Mouse (Mus musculus) lung, embryonic 14.5 days (tissue): Measurements from ENCODE around the gene Gm20388. TPM values are rescaled to one million over a fixed set of nuclear protein-coding genes. Genes with fewer than 3 reads are reported as not detected.

ENCODE experiments used
- ATAC-seq: fragments of 200-750 bp; cut with Nextera tagmentation; 2 replicates; pipeline ENCODE4 v1.8.0; 2017; ENCODE audit warnings: mild to moderate bottlenecking, moderate TSS enrichment, moderate library complexity; ENCODE audit not compliant: insufficient read depth
- DNase-seq: peaks from one replicate; pipeline ENCODE4 v3.0.0-alpha.2; 2015
- H3K27ac ChIP-seq: fragments of 300-500 bp; sonication (generic); 2 replicates; pipeline ENCODE4 v1.5.1; 2014; ENCODE audit warnings: low read depth, mild to moderate bottlenecking, moderate library complexity
- H3K27me3 ChIP-seq: fragments of 300-500 bp; sonication (generic); 2 replicates; pipeline ENCODE4 v1.6.1; 2014; ENCODE audit warnings: low read length, control low read depth; ENCODE audit not compliant: insufficient read depth
- H3K36me3 ChIP-seq: fragments of 300-500 bp; sonication (generic); 2 replicates; pipeline ENCODE4 v1.6.1; 2014; ENCODE audit warnings: control low read depth; ENCODE audit not compliant: insufficient read depth
- H3K4me1 ChIP-seq: fragments of 300-500 bp; sonication (generic); 2 replicates; pipeline ENCODE4 v1.6.1; 2014; ENCODE audit warnings: antibody characterized with exemption, control low read depth; ENCODE audit not compliant: insufficient read depth
- H3K4me2 ChIP-seq: fragments of 300-500 bp; sonication (generic); 2 replicates; pipeline ENCODE4 v1.6.1; 2014; ENCODE audit warnings: mild to moderate bottlenecking
- H3K4me3 ChIP-seq: fragments of 300-500 bp; sonication (generic); 2 replicates; pipeline ENCODE4 v1.5.1; 2014; ENCODE audit warnings: low read depth, low read length
- H3K9ac ChIP-seq: fragments of 300-500 bp; sonication (generic); 2 replicates; pipeline ENCODE4 v1.6.1; 2014
- H3K9me3 ChIP-seq: fragments of 300-500 bp; sonication (generic); 2 replicates; pipeline ENCODE4 v1.6.1; 2016; ENCODE audit warnings: low read depth, low read length, control low read depth
- CTCF ChIP-seq: IDR thresholded peaks from 2 replicates; pipeline ENCODE4 v1.5.1; 2016; ENCODE audit warnings: antibody characterized with exemption, low read depth
- WGBS: fragments of 180-500 bp; shearing (Covaris S2); extraction: QIAGEN DNeasy Blood & Tissue Kit; methylation state at CpG from one replicate; pipeline ENCODE4 v1.1.7; 2014; 5-methylcytosine and 5-hydroxymethylcytosine counted together
- polyA plus RNA-seq: library from polyadenylated mRNA; unstranded; fragments of >200 nt; fragmentation: Nextera tagmentation; extraction: Ambion mirVana; gene quantifications from 2 replicates; pipeline ENCODE4 v1.2.1, GENCODE M21; 2014

Gm20388 gene
- polyA plus RNA-seq, 1 experiment from 2014 or later, result not detected

DNA sequence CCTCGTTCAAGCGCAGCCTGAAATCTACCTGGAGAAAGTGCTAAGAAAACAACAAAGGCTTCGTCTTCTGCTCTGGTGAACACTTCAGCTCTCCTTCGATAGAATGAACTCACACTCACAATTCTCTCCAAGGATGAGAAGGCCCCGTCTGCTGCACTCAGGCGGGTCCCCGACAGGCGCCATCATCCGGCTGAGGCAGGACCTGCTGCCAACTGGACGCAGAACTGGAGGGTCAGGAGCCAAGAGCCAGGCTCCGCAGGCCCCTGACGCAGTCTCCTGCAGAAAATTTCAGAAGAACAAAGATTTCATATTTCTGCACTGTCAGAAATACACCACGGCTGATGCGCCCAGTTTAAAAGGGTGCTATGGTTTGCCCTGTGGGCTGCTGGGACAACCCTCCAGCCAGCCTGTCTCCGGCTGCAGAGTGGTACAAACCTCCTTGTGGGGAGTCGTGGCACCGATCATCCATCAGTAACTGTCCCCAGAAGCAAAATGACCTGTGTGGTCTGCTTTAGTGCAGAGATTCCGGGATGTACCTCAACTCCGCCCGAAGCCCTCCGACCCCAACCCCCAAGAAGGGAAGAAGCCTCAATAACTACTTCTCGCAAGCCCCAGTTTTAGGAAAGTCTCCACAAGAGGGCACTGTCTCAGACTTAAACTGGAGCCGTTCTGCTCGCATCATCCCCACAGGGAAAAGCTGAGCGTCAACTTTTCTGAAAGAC is 3732.8 kb downstream of the Gm20388 start:
- Histone ChIP-seq H3K36me3 (no peaks in the 10 kb centered on the region), H3K4me2 (peak overlapping the region; percentile 52), H3K9me3 (no peaks in the 10 kb centered on the region), H3K4me1 (peaks cover 3% of the 10 kb centered on the region; the same call in 1 of the 2 replicates), H3K27ac (no peak overlapping the region), H3K9ac (peak overlapping the region; percentile 30; the same call in 1 of the 2 replicates), H3K4me3 (peak overlapping the region; percentile 22), H3K27me3 (no peaks in the 10 kb centered on the region)
- ATAC-seq (no peak), DNase-seq (peak; percentile 95)
- WGBS, result 18% methylated on average over 25 of the region's 25 CpGs
- peak; percentile 81 for TF ChIP-seq CTCF

DNA sequence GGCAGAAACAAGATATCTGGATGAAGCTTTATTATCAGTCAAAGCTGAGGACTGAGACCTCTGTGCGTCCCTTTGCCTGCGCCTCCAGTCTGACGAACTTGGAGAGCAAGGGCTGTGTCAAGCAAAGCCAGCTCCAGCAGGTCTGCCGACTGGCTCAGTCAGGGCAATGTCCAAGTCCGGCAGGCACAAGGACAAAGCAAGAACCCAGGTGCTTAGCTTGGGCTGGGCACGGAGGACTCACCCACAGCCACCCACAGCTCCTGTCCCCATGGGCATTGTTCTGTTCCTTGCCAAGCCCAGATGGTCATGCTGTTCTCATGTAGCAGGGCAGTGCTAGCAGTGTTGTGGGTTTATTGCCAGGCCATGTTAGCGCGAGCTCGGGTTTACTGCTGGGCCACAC is 3734.6 kb downstream of the Gm20388 start:
- no peaks in the 10 kb centered on the region for H3K36me3 ChIP-seq
- DNase-seq (no peak), ATAC-seq (no peak)
- no peaks in the 10 kb centered on the region for H3K27me3 ChIP-seq
- 83% methylated on average over 9 of the region's 9 CpGs for WGBS
- H3K4me3 ChIP-seq, result no peak overlapping the region
- no peak overlapping the region for H3K9ac ChIP-seq
- H3K4me2 ChIP-seq, result no peak overlapping the region
- H3K4me1 ChIP-seq, result peaks cover 11% of the 10 kb centered on the region; the same call in 1 of the 2 replicates
- TF ChIP-seq CTCF, result no peak
- no peaks in the 10 kb centered on the region for H3K9me3 ChIP-seq
- no peak overlapping the region for H3K27ac ChIP-seq

DNA sequence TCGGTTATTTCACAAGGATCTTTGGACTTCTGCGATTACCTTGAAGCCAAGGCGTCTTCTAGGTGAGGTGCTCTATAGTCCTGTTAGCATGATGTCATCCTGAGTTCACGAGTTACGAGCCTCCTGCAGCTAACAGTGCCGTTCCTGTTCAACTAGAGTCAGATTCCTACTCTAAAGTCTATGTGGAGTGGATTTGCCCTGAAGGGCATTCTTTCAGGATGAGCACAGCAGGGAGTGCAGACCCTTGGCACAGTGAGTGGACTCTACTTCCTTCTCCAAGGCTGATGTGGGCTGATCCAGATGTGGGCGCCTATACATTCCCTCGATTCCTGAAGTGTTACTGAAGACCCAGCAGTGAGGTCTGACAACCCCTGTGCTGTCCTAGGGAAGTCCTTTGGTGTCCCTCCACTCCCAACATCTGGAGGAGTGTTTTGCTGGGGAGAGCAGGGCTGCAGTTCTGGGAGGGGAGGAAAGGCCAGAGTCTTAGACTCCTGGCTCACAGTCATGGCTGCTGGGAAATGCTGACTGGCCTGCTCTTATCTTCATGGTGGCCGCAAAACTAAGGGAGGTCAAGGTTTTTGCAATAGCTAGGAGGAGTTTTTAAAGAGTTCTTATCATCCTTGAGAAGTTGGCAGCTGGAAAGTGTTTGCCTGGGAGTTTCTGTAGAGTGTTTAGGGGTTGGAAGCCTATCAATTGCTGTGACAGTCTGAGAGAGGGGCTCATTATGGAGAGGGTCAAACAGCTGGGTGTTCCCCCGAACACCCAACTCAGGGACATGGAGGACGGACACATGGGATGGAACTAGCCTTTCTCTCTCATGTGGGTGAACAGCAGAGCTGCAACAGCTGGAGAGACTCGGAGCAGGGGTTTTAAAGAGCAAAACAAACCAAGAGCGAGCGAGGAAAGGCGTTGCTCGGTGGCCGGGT is 3737.9 kb downstream of the Gm20388 start:
- Histone ChIP-seq H3K27ac (peak overlapping the region; percentile 78), H3K9me3 (no peaks in the 10 kb centered on the region), H3K9ac (no peak overlapping the region), H3K4me2 (peak overlapping the region; percentile 35), H3K27me3 (no peaks in the 10 kb centered on the region), H3K4me3 (no peak overlapping the region), H3K36me3 (no peaks in the 10 kb centered on the region), H3K4me1 (peaks cover 24% of the 10 kb centered on the region)
- ATAC-seq (peak; percentile 83), DNase-seq (peak; percentile 85)
- no peak for TF ChIP-seq CTCF
- 27% methylated on average over 17 of the region's 17 CpGs for WGBS

DNA sequence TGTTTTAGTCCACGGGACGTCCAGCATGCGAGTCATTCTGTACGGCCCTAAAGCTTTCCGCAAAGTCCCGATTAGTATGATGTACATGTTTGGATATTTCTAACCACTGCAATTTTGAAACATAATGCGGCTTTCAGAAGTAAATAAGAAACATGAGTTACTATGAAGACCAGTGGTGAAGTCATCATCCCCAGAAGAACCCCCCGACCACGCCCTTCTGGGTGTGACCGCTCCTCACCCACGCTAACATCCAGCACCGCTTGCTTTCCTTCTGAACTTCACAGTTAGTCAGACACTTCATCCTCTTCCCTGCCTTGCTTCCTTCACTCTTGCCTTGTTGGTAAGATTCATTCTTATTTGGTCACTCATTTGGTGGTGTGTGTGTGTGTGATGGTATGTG is 3738.8 kb downstream of the Gm20388 start:
- no peak overlapping the region for H3K9ac ChIP-seq
- H3K36me3 ChIP-seq, result no peaks in the 10 kb centered on the region
- peaks cover 24% of the 10 kb centered on the region for H3K4me1 ChIP-seq
- ATAC-seq (no peak), DNase-seq (no peak)
- H3K4me2 ChIP-seq, result peak overlapping the region; percentile 35
- no peaks in the 10 kb centered on the region for H3K27me3 ChIP-seq
- peak overlapping the region; percentile 78 for H3K27ac ChIP-seq
- WGBS, result 59% methylated on average over 12 of the region's 12 CpGs
- no peak overlapping the region for H3K4me3 ChIP-seq
- no peak for TF ChIP-seq CTCF
- H3K9me3 ChIP-seq, result no peaks in the 10 kb centered on the region

DNA sequence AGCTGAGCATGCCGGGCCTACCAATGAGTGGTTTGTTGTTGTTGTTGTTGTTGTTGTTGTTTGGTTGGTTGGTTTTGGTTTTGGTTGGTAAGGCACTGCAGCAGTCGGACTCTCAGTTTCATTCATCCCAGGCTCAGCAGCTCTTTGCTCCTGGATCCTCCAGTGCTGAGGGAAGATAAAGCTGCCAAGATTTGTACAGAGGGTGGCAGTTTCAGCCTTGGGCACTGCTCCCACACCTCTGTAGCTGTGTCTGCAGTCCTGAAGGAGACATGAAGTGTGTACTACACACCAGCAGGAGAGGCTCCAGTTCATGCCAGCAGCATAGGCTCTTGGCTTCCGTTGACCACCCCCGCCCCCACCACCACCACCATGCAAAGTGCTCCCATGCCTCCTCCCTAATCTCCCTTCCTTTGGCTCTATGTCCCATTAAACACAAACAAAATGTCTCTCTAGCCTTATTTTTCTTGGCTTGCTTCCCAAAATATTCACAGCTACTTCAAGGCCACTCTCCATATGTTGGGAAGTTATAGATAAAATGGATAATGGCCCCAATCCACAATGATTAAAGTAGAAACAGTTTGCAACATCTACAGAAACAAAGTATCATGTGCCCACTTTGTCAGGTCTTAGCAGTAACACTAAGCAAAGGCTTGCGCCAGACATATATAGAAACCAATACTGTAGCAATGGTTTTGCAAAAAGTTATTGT is 3740.9 kb downstream of the Gm20388 start:
- TF ChIP-seq CTCF, result peak; percentile 54
- Histone ChIP-seq H3K9me3 (no peaks in the 10 kb centered on the region), H3K27ac (peak overlapping the region; percentile 54), H3K36me3 (peaks cover 6% of the 10 kb centered on the region; the same call in 1 of the 2 replicates), H3K4me1 (peaks cover 35% of the 10 kb centered on the region), H3K4me3 (no peak overlapping the region), H3K4me2 (peak overlapping the region; percentile 21; the same call in 1 of the 2 replicates), H3K27me3 (no peaks in the 10 kb centered on the region), H3K9ac (no peak overlapping the region)
- WGBS, result 49% methylated on average over 5 of the region's 5 CpGs
- DNase-seq (peak; percentile 92), ATAC-seq (peak; percentile 30; the same call in 1 of the 2 replicates)

DNA sequence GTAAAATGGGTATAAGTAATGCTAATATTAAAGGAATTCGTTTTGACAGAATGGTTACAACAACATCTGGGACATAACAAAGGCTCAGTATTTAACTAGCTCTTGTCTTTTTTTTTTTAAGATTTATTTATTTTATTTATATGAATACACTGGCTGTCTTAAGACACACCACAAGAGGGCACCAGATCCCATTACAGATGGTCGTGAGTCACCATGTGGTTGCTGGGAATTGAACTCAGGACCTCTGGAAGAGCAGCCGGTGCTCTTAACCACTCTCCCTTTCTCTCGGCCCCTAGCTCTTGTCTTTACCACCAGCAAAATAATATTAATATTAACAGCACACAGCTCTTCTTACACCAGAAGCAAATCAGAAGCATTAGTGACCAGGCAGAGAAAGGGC is 3742.0 kb downstream of the Gm20388 start:
- Histone ChIP-seq H3K9ac (no peak overlapping the region), H3K27me3 (no peaks in the 10 kb centered on the region), H3K36me3 (peaks cover 16% of the 10 kb centered on the region), H3K27ac (peak overlapping the region; percentile 89; the same call in 1 of the 2 replicates), H3K4me2 (no peak overlapping the region), H3K9me3 (no peaks in the 10 kb centered on the region), H3K4me3 (no peak overlapping the region), H3K4me1 (peaks cover 35% of the 10 kb centered on the region)
- ATAC-seq (no peak), DNase-seq (peak; percentile 25)
- TF ChIP-seq CTCF, result peak; percentile 32
- WGBS, result 55% methylated on average over 4 of the region's 4 CpGs
